Mouse (Mus musculus): ENCODE measurements around the gene Pdcd4. TPM values are rescaled to one million over a fixed set of nuclear protein-coding genes. Genes with fewer than 3 reads are reported as not detected.

Pdcd4 gene
- total RNA-seq, 2 experiments from 2014 or later: 115 to 125 TPM

GRCm38 (mm10) chr19:53871502-53871901, 20.5 kb upstream of the Pdcd4 start:
- no peak for DNase-seq

GRCm38 (mm10) chr19:53872994-53873713, 18.9 kb upstream of the Pdcd4 start:
- no peak for DNase-seq

GRCm38 (mm10) chr19:53875246-53875645, 16.8 kb upstream of the Pdcd4 start:
- DNase-seq: no peak

- DNase-seq: no peak
Measured at GRCm38 (mm10) chr19:53877779-53878178, 14.3 kb upstream of the Pdcd4 start.

GRCm38 (mm10) chr19:53880460-53880859, 11.6 kb upstream of the Pdcd4 start:
- DNase-seq: no peak

GRCm38 (mm10) chr19:53881786-53882185, 10.2 kb upstream of the Pdcd4 start:
- DNase-seq: no peak

GRCm38 (mm10) chr19:53885450-53885849, 6.6 kb upstream of the Pdcd4 start:
- DNase-seq: no peak

- DNase-seq: no peak
Measured at GRCm38 (mm10) chr19:53886576-53887370, 5.3 kb upstream of the Pdcd4 start.

GRCm38 (mm10) chr19:53887822-53888221, 4.2 kb upstream of the Pdcd4 start:
- DNase-seq: no peak

- DNase-seq: no peak
Measured at GRCm38 (mm10) chr19:53888331-53888730, 3.7 kb upstream of the Pdcd4 start.

GRCm38 (mm10) chr19:53889555-53889954, 2.5 kb upstream of the Pdcd4 start:
- no peak for DNase-seq

GRCm38 (mm10) chr19:53890274-53890673, 1.8 kb upstream of the Pdcd4 start:
- DNase-seq: no peak

- no peak for DNase-seq
Measured at GRCm38 (mm10) chr19:53890781-53891251, 1.2 kb upstream of the Pdcd4 start.

- DNase-seq: no peak
Measured at GRCm38 (mm10) chr19:53891569-53891968, 462 bp upstream of the Pdcd4 start.

- DNase-seq: peak; percentile 40 to 54
Measured at GRCm38 (mm10) chr19:53892838-53893359, 868 bp downstream of the Pdcd4 start.

GRCm38 (mm10) chr19:53893711-53894171, 1.7 kb downstream of the Pdcd4 start:
- DNase-seq: no peak

- DNase-seq: no peak
Measured at GRCm38 (mm10) chr19:53894538-53895121, 2.6 kb downstream of the Pdcd4 start.

GRCm38 (mm10) chr19:53898046-53898445, 6.0 kb downstream of the Pdcd4 start:
- DNase-seq: no peak

GRCm38 (mm10) chr19:53898498-53898897, 6.5 kb downstream of the Pdcd4 start:
- no peak for DNase-seq

GRCm38 (mm10) chr19:53898970-53899900, 7.2 kb downstream of the Pdcd4 start:
- no peak for DNase-seq

GRCm38 (mm10) chr19:53899941-53900610, 8.0 kb downstream of the Pdcd4 start:
- DNase-seq: no peak
